Mouse (Mus musculus): ENCODE results near the gene Nek8.

GRCm38 (mm10) chr11:78159096-78159495 lies 17.4 kb downstream of the Nek8 start:
- TF ChIP-seq CTCF (IDR thresholded peaks at IDR 0.05; ENCODE audit: insufficient read depth, low read depth, low read length) (peak; percentile 57), POLR2A (IDR thresholded peaks at IDR 0.05; ENCODE audit: insufficient read depth, low read depth, low read length) (no peak)
